Mouse (Mus musculus) brain, embryonic 14.5 days (tissue): ENCODE measurements around the gene Arhgef25. TPM values are rescaled to one million over a fixed set of nuclear protein-coding genes. Genes with fewer than 3 reads are reported as not detected.
"Not testable (repeated sequence)": the region's sequence is repeated elsewhere in the genome, so short reads cannot be mapped to it uniquely, and the experiment has no call there.

Source experiments
- DNase-seq: peaks from one replicate; pipeline ENCODE4 v3.0.0-alpha.2; 2011; ENCODE audit warnings: low read depth
- CTCF ChIP-seq: fragments of 200-500 bp; IDR thresholded peaks from 2 replicates; pipeline ENCODE4 v1.5.1; 2012; ENCODE audit warnings: inconsistent platforms, mild to moderate bottlenecking, moderate library complexity, borderline replicate concordance; ENCODE audit not compliant: insufficient read depth, insufficient read length; ENCODE audit errors: extremely low read depth
- POLR2A ChIP-seq: fragments of 200-500 bp; IDR thresholded peaks from 2 replicates; pipeline ENCODE4 v1.6.1; 2012; ENCODE audit warnings: mild to moderate bottlenecking, inconsistent platforms, borderline replicate concordance; ENCODE audit not compliant: poor library complexity, insufficient read depth, insufficient read length, severe bottlenecking; ENCODE audit errors: extremely low read depth
- polyA plus RNA-seq: library from polyadenylated mRNA; depleted of rRNA; stranded (reverse); fragments of >200 nt; gene quantifications from 2 replicates; pipeline ENCODE4 v1.2.3, GENCODE M21; 2012

Arhgef25 gene
- polyA plus RNA-seq, 1 experiment = 66.7 TPM

DNA sequence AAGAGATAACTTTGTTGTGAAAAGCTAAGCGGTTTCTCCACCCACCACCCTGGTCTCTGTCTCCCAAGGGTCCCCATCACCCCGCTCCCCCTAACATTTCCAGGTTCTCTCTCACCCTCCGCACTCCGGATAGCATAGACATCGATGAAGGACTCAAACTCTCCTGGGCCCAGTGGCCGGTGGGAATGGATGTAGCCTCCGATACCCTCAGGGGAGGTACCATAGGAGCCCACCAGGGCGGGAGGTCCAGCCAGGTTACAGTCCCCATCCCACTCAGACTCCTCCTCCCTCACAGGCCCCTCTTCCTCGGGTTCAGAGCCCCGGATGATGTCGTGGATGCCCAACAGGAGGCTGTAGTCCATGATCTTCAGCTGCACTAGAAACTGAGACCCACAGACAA is 9.6 kb upstream of the Arhgef25 start:
- TF ChIP-seq POLR2A (no peak), CTCF (no peak)

DNA sequence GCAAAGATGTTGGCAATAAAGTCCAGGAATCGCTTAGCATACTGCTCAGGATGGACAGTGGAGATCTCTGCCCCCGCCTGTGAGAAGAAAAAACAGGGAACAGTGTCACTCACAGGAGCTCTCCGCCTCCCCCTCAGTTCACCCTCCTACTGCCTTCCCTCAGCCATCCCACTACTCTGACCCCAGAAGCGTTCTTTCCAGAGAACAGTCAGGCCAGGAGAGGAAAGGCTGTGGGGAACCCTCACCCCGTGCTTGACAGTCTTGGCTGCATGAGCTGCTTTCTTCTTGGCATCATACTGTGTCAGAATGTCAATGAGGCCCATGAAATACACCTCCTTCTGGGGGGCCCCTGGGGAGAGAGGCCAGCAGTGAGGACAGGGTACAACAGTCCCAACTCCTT is 9.2 kb upstream of the Arhgef25 start:
- DNase-seq = no peak
- TF ChIP-seq CTCF (no peak), POLR2A (no peak)

More for the DNA sequence above, 9.6 kb upstream of the Arhgef25 start:
- no peak for DNase-seq

DNA sequence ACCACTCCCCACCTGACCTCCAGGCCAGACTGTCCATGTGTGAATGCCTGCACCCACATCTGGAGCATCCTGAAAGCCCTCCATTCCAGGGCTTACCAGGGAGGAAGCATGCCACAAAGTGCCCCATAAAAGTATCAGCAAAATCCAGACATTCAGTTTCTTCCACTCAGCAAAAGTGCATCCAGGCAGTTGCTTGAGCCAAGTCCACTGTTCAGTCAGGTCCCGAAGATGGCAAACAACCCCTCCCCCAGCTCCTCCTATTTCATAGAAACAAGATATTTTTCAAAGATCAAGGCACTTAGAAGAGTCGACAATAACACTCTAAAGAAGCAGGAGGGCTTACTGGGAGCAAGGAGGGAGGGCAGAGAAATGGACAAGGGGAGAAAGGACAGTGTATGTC is 8.6 kb upstream of the Arhgef25 start:
- TF ChIP-seq CTCF (no peak), POLR2A (no peak)

DNA sequence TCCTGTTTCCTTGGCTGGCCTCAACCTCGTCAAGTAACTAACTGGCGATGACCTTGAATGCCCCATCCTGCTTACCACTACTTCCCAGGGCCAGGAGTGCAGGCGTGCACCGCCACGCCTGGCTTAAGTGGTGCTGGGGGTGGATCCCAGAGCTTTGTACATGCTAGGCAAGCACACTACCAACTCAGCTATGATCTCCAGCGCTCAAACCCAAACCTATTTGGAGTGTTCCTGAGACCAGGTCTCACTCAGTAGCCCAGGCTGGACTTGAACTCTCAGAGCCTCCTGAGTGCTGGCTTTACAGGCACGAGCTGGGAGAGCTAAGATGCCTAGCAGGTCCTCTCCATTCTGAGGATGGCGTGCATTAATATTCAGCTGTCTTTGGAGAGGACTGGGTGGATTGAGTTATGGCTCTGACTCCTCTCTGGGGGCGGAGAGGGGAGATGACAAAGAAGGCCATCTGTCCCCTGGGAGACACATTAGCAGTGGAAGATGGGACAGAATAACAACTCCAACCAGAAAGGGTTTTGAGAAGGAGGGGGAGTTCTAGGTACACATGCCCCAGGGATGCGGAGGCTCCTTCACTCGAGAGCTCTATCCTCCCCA is 7.7 kb upstream of the Arhgef25 start:
- no peak for TF ChIP-seq POLR2A
- no peak for TF ChIP-seq CTCF
- no peak for DNase-seq

More for the DNA sequence above, 8.6 kb upstream of the Arhgef25 start:
- no peak for DNase-seq

DNA sequence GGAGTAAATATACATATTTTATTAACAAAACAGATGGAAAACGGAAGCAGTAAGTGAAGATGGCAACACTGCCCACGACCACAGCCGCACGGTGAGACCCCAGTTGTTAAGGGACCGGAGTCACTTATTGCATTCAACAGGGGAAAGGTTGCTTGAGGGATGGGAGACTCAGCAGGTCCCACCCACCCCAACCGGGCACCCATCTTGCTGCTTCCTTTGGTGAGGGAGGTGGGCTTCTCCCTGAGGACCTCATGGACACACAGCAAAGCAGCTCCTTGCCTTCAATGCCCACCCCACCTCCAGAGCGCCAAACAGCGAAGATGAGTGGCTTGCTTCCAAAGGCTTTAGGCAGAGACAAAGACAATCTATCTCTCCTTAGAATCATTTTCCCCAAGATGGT is 7.2 kb upstream of the Arhgef25 start:
- no peak for DNase-seq
- TF ChIP-seq CTCF (no peak), POLR2A (no peak)

DNA sequence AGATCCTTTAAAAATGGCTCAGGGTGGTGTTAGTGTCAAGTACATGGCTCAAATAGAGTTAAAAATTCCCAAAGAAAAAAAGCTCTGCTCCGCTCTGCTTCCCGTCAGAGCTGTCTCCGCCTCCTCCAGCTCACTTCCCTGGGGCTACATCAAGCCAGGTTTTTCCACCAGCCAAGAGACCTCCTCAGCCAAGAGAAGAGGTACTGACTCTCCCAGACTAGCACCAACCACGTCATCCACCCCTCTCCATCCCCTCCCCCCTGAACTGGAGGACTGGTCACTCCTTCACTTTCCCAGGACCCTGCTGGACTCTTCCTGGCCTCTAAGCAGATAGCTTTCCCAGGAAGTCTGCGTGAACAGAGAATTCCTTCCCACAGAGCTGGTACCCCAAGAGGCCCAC is 6.5 kb upstream of the Arhgef25 start:
- DNase-seq = peak; percentile 82
- TF ChIP-seq CTCF (no peak), POLR2A (no peak)

DNA sequence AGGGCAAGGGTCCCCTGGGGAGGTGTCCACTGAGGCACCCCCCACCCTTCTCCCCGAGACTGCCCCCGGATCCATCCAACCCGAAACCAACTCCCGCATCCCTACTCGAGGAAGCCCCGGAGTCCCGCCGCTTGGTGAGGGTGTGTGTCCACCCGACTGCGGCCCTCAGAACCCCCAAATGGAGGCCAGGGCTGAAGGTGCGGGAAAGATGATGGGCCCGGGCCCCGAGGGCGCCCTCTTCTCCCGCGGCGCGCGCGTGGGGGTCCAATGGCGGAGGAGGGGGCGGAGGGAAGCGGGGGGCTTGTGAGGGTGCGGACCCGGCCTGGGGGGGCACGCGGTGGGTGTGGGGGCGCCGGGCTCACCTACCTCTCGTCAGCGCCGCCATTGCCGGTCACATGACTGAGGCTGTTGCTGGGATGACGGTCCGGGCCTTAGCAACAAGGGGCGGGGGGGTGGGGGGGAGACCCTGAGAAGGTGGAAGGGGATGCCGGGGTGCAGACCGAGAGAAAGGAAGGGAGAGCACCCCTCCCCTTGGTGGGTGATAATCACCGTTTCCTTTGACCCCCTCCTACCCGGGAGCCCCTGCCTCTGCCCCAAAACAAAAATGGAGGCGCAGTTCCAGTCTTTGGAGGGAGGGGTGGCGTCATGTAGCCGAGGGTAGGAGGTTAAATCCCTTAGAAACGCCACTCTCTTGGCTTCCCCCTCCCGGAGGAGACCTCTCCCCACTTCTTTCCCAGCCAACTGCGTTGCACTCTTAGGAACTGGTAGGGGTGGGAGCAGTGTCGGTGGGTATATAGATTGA is 5.6 kb upstream of the Arhgef25 start, which contains the start of gene Dtx3:
Dtx3 (minus strand) TSS at position 401 of the 802 bp plus-strand sequence.
- peak; percentile 74 for DNase-seq
- TF ChIP-seq POLR2A (peak; percentile 10; the same call in 1 of the 2 replicates), CTCF (no peak)

DNA sequence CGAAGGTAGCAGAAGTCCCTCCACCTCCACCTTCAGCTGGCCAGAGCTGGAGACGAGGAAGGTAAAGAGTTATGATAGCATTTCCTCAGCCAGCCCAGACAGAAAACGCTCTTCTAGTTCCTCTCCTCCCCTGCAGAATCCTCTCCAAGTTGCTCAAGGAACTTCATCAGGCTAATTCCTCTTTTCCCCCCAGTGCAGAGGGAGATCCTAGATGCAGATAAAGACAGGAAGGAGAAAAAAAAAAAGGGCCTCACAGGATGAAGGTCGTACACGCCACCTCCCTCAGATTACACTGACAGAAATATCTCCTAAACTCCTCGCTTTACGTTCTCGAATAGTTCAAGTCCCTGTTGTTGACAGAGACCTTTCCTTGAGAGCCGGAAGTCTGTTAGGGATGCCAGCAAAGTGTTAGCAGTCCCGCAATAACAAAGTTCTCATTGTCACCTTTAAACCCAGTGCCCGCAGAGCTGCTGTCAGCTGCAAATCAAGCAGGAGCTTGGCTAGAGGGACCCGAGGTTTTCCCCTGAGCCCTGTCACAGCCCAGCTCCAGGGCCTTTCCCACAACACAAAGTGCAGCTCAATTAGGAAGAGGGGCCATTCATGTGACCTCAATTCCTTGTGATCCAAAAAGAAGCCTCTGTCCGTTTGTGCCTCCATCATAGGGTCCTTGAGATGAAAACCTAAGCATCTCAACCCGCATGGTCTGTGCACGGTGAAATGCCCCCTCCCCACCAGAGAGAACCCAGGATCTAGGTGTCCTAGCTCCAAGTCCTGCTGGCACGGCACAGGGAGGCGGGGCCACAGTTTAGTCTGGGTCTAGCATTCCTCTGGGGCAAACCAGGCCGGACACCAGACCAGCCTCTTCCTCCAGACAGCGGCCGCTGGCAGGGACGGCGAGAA is 4.8 kb upstream of the Arhgef25 start:
- DNase-seq = peak; percentile 59
- TF ChIP-seq CTCF (no peak), POLR2A (no peak)

DNA sequence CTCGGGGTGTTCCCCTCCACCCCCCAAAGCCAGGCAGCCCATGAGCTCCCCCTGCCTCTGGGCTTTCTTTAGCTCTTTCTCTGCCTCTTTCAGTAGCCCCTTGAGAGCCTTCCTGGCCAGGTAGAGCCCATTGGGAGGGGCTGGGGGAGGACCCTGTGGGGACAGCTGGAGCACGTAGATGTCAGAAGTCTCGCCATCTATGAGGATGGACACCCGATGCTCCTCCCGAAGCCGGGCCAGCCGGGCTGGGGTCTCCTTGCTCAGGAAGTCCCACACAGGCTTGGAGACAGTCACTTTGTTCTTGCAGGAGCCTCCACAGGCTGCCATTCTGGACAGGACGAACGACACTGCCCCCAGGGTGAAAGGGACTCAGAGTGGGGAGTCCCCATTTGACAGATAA is 3.1 kb upstream of the Arhgef25 start:
- TF ChIP-seq CTCF (no peak), POLR2A (no peak)
- no peak for DNase-seq

DNA sequence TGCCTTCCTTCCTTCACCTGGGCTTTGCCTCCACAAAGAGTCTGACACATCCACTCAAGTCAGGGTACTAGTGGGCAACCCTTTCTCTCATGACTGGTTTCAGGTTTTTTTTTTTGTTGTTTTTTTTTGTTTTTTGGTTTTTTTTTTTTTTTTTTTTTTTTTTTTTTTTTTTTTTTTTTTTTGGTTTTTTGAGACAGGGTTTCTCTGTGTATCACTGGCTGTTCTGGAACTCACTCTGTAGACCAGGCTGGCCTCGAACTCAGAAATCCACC is 2.1 kb upstream of the Arhgef25 start:
- DNase-seq = not testable (repeated sequence)

DNA sequence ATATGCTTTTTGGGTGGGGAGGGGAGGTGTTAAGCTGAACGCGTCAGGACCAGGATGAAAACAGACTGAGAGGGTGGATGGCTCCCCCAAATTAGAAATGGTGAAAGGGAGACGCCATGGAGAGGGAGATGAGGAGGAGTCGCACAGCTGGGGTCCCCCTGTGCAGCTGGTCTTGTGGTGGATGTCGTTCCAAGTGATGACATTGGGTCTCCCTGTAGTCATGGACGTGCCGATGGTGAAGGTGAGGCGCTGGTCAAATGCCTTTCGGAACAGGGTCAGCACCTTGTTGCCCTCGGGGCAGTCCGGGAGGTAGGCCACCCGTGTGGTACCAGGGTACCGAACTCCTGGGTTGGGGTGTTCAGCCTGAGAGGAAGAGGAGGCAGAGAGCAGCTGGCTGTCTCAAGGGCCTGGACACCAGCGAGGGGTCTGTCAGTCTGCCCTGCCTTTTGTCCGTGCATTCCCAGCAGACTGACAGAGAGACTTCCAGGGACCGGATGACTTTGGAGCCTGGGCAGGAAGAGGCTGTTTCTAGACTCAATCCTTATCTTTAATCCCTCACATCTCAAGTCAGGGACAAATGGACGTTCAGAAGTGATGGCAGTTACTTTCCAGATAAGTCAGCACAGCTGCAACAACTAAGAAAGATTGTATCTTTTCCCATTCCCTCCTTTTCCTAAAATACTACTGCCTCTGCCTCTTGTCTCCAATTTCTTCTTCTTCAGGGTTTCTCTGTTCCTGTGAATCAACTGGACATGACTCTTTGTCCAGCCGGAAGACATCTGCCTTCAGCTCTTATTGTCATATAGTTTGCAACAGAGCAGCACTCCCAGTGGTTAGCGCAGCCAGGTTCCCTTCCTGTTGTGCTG is 1.5 kb upstream of the Arhgef25 start:
- TF ChIP-seq POLR2A (no peak), CTCF (no peak)

More for the DNA sequence above, 1.5 kb upstream of the Arhgef25 start:
- DNase-seq = no peak
